Mouse (Mus musculus) heart, embryonic 16.5 days (tissue): ENCODE results near the gene Me3. TPM values are rescaled to one million over a fixed set of nuclear protein-coding genes. Genes with fewer than 3 reads are reported as not detected.

ENCODE experiments used
- ATAC-seq: fragments of 200-750 bp; cut with Nextera tagmentation; replicated peaks from 2 replicates; pipeline ENCODE4 v1.8.0; 2017; ENCODE audit warnings: moderate number of reproducible peaks; ENCODE audit not compliant: insufficient read depth, low FRiP score; ENCODE audit errors: extremely low read depth
- H3K27ac ChIP-seq: fragments of 300-500 bp; sonication (generic); 2 replicates; pipeline ENCODE4 v1.5.1; 2014; ENCODE audit warnings: mild to moderate bottlenecking, low read length, control low read depth, moderate library complexity
- H3K27me3 ChIP-seq: fragments of 300-500 bp; sonication (generic); 2 replicates; pipeline ENCODE4 v1.6.1; 2014; ENCODE audit warnings: low read length, mixed read lengths; ENCODE audit not compliant: control insufficient read depth, insufficient read depth
- H3K36me3 ChIP-seq: fragments of 300-500 bp; sonication (generic); 2 replicates; pipeline ENCODE4 v1.6.1; 2014; ENCODE audit not compliant: control insufficient read depth, insufficient read depth
- H3K4me1 ChIP-seq: fragments of 300-500 bp; sonication (generic); 2 replicates; pipeline ENCODE4 v1.6.1; 2014; ENCODE audit warnings: low read length, mixed read lengths; ENCODE audit not compliant: control insufficient read depth, insufficient read depth
- H3K4me2 ChIP-seq: fragments of 300-500 bp; sonication (generic); 2 replicates; pipeline ENCODE4 v1.6.1; 2014; ENCODE audit warnings: low read depth, mild to moderate bottlenecking, control low read depth, low read length
- H3K4me3 ChIP-seq: fragments of 300-500 bp; sonication (generic); 2 replicates; pipeline ENCODE4 v1.5.1; 2014; ENCODE audit warnings: mild to moderate bottlenecking, control low read depth, low read length
- H3K9ac ChIP-seq: fragments of 300-500 bp; sonication (generic); 2 replicates; pipeline ENCODE4 v1.6.1; 2014; ENCODE audit warnings: low read length, control low read depth
- H3K9me3 ChIP-seq: fragments of 300-500 bp; sonication (generic); replicated peaks from 2 replicates; pipeline ENCODE4 v1.6.1; 2016; ENCODE audit warnings: low read length; ENCODE audit not compliant: control insufficient read depth
- WGBS: fragments of 180-500 bp; shearing (Covaris S2); extraction: QIAGEN DNeasy Blood & Tissue Kit; methylation state at CpG from one replicate; pipeline ENCODE4 v1.1.7; 2014; 5-methylcytosine and 5-hydroxymethylcytosine counted together
- polyA plus RNA-seq: library from polyadenylated mRNA; unstranded; fragments of >200 nt; fragmentation: Nextera tagmentation; extraction: Ambion mirVana; gene quantifications from 2 replicates; pipeline ENCODE4 v1.2.1, GENCODE M21; 2015

Me3 gene
- 9.0 and 10.8 TPM in 2 replicates for polyA plus RNA-seq

GRCm38 (mm10) chr7:89632342-89633251, at the start of gene Me3:
Gene Me3, plus strand, starts transcription at chr7:89632392.
- peak within 1 kb of the TSS; percentile 65 for H3K4me3 ChIP-seq
- peak within 1 kb of the TSS; percentile 91 for H3K4me2 ChIP-seq
- no peaks in the 10 kb centered on the region for H3K27me3 ChIP-seq
- peaks cover 8% of the 10 kb centered on the region; the same call in 1 of the 2 replicates for H3K4me1 ChIP-seq
- ATAC-seq: peak; percentile 63
- no peaks in the 10 kb centered on the region for H3K9me3 ChIP-seq
- no peaks in the 10 kb centered on the region for H3K36me3 ChIP-seq
- H3K9ac ChIP-seq: peak within 1 kb of the TSS; percentile 79
- WGBS: 6% methylated on average over 49 of the region's 49 CpGs
- peak within 1 kb of the TSS; percentile 30 for H3K27ac ChIP-seq

DNA sequence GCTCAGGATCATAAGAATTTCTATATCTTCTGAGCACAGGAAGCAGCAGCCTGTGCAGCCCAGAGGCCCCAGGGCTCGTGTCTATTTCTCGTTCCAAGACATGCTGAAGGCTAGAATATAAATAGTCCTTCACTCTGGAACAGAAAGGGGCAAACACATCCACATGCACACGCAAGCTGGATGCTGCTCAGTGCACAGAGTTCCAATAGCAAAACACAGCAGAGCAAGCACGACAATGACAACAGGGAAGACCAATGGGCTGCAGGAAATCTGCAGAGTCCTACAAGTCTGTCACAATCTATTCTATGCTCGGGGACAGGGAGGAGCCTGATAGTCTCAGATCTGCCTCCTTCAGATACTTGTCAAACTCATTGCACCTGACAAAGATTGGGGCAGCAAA, 42.2 kb upstream of the Me3 start:
- H3K4me3 ChIP-seq: no peak overlapping the region
- WGBS: 36% methylated on average over 5 of the region's 5 CpGs
- H3K9ac ChIP-seq: no peak overlapping the region
- H3K4me1 ChIP-seq: peaks cover 2% of the 10 kb centered on the region; the same call in 1 of the 2 replicates
- H3K36me3 ChIP-seq: no peaks in the 10 kb centered on the region
- no peak for ATAC-seq
- H3K27ac ChIP-seq: no peak overlapping the region
- no peaks in the 10 kb centered on the region for H3K9me3 ChIP-seq
- no peak overlapping the region for H3K4me2 ChIP-seq
- H3K27me3 ChIP-seq: no peaks in the 10 kb centered on the region

GRCm38 (mm10) chr7:89590542-89591251, 41.5 kb upstream of the Me3 start:
- Histone ChIP-seq H3K9ac (no peak overlapping the region), H3K27me3 (no peaks in the 10 kb centered on the region), H3K4me2 (no peak overlapping the region), H3K4me1 (peaks cover 2% of the 10 kb centered on the region; the same call in 1 of the 2 replicates), H3K27ac (no peak overlapping the region), H3K9me3 (no peaks in the 10 kb centered on the region), H3K4me3 (no peak overlapping the region), H3K36me3 (no peaks in the 10 kb centered on the region)
- WGBS: 68% methylated on average over 3 of the region's 3 CpGs
- ATAC-seq: no peak

DNA sequence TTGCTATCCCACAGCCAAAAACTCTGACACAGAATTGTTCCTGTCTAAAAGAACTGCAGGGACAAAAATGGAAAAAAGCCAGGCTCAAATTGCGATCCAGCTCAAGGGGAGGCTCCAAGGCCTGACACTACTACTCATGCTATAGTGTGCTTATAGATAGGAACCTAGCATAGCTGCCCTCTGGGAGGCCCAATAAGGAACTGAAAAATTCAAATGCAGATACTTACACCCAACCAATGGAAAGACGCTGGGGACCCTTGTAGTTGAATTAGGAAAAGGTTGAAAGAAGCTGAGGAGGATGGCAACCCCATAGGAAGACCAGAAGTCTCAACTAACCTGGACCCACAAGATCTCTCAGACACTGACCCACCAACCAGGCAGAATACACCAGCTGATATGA, 36.4 kb upstream of the Me3 start:
- WGBS: 84% methylated on average over 2 of the region's 2 CpGs
- H3K4me3 ChIP-seq: no peak overlapping the region
- H3K4me2 ChIP-seq: no peak overlapping the region
- H3K36me3 ChIP-seq: no peaks in the 10 kb centered on the region
- no peaks in the 10 kb centered on the region for H3K27me3 ChIP-seq
- peaks cover 5% of the 10 kb centered on the region for H3K4me1 ChIP-seq
- no peak overlapping the region for H3K9ac ChIP-seq
- no peak for ATAC-seq
- H3K27ac ChIP-seq: no peak overlapping the region
- H3K9me3 ChIP-seq: no peaks in the 10 kb centered on the region

- WGBS: 78% methylated on average over 8 of the region's 8 CpGs
- H3K4me2 ChIP-seq: no peak overlapping the region
- H3K9me3 ChIP-seq: no peaks in the 10 kb centered on the region
- no peak for ATAC-seq
- H3K27me3 ChIP-seq: no peaks in the 10 kb centered on the region
- H3K4me3 ChIP-seq: no peak overlapping the region
- no peaks in the 10 kb centered on the region for H3K4me1 ChIP-seq
- no peaks in the 10 kb centered on the region for H3K36me3 ChIP-seq
- H3K9ac ChIP-seq: no peak overlapping the region
- H3K27ac ChIP-seq: no peak overlapping the region
These were observed 26.3 kb upstream of the Me3 start for GRCm38 (mm10) chr7:89605589-89606536.

GRCm38 (mm10) chr7:89607329-89607728, 24.9 kb upstream of the Me3 start:
- no peak overlapping the region for H3K9ac ChIP-seq
- no peaks in the 10 kb centered on the region for H3K4me1 ChIP-seq
- 93% methylated on average over 6 of the region's 6 CpGs for WGBS
- no peak overlapping the region for H3K4me3 ChIP-seq
- H3K27me3 ChIP-seq: no peaks in the 10 kb centered on the region
- H3K36me3 ChIP-seq: no peaks in the 10 kb centered on the region
- no peak overlapping the region for H3K27ac ChIP-seq
- ATAC-seq: no peak
- no peaks in the 10 kb centered on the region for H3K9me3 ChIP-seq
- H3K4me2 ChIP-seq: no peak overlapping the region

GRCm38 (mm10) chr7:89611236-89611635, 21.0 kb upstream of the Me3 start:
- no peaks in the 10 kb centered on the region for H3K36me3 ChIP-seq
- no peak overlapping the region for H3K27ac ChIP-seq
- no peak for ATAC-seq
- no peaks in the 10 kb centered on the region for H3K4me1 ChIP-seq
- no peak overlapping the region for H3K4me3 ChIP-seq
- H3K9ac ChIP-seq: no peak overlapping the region
- no peaks in the 10 kb centered on the region for H3K27me3 ChIP-seq
- no peak overlapping the region for H3K4me2 ChIP-seq
- 74% methylated on average over 7 of the region's 7 CpGs for WGBS
- H3K9me3 ChIP-seq: no peaks in the 10 kb centered on the region

DNA sequence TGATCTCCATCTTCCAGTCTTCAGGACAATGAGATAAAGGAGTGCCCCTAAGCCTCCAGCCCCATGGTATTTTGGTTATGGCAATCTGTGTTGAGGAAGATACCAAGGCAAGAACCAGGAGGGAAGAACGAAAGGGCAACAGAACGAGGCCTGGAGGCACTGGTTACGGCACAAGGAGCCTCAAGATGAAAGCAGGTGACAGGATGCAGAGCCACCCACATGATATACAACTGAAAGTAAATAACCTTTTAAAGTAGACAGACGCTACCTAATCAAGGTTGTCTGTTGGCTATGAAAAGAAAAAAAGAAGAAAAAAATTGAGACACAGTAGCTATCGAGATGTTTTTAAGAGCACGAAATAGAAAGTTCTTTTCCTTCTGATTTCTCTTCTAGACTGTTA, 16.0 kb upstream of the Me3 start:
- no peaks in the 10 kb centered on the region for H3K4me1 ChIP-seq
- H3K4me3 ChIP-seq: no peak overlapping the region
- H3K27ac ChIP-seq: no peak overlapping the region
- no peaks in the 10 kb centered on the region for H3K27me3 ChIP-seq
- H3K36me3 ChIP-seq: no peaks in the 10 kb centered on the region
- H3K9me3 ChIP-seq: peaks cover 4% of the 10 kb centered on the region
- ATAC-seq: no peak
- WGBS: 82% methylated on average over 6 of the region's 6 CpGs
- no peak overlapping the region for H3K9ac ChIP-seq
- no peak overlapping the region for H3K4me2 ChIP-seq
